Mouse (Mus musculus) adrenal gland, adult (tissue): ENCODE measurements around the gene Krt24.
"Not testable (repeated sequence)": the region's sequence is repeated elsewhere in the genome, so short reads cannot be mapped to it uniquely, and the experiment has no call there.

Experiments
- DNase-seq, 2 experiments: peaks; one replicate each; pipeline ENCODE4 v3.0.0; 2022 to 2023; ENCODE audit warnings: low spot score in 1 of 2; ENCODE audit not compliant: inconsistent age in 2 of 2

Gene Krt24

DNA sequence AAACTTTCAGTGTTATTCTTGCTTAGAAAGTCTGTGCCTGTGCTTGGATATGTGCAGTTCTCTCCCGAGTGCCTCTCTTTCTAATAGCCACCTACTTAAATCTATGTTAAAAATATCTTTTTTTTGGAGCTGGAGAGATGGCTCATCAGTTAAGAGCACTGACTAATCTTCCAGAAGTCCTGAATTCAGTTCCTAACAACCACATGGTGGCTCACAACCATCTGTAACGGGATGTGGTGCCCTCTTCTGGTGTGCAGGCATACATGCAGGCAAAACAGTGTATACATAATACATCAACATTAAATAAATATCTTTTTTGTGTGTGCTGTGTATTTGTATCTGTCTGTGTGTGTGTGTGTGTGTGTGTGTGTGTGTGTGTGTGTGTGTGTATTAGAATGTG, 31.2 kb downstream of the Krt24 start:
- DNase-seq: no peak

DNA sequence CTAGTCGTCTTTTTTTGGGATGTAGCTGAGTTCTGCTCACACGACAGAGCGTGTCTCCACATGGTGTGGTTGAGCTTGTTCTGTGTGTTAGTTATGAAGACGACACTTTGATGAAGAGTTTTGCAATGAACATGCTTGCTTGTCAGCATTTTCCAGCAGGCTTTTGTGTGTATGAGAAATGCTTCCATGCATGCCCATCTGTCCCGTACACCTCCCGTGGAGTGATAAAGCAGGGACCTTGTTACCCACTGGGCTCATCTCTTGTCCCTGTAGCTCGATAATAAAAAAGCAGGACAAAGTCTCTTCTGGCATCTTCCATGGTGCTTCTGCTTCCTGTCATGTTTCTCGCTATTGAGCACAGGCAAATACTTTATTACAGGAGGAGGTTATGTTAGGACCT, 32.4 kb downstream of the Krt24 start:
- DNase-seq: no peak

DNA sequence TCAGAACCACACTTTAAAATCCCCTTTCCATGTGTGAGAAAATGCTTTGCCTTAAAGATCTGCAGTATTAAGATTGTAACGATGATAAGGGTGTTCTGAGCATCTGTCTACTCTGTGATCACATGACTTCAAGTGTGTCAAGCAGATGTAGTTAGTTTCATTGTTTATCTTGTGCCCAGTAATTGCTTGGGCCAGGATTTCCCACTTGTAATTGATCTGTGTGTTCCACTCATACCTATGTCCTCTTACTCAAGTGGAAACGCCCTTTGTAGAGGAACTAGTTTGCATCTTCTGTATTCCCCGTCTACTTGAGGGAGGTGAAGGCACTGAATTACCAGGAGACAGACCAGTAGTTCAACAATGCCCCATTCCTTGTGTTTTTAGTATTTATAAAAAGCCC, 34.4 kb downstream of the Krt24 start:
- no peak for DNase-seq

DNA sequence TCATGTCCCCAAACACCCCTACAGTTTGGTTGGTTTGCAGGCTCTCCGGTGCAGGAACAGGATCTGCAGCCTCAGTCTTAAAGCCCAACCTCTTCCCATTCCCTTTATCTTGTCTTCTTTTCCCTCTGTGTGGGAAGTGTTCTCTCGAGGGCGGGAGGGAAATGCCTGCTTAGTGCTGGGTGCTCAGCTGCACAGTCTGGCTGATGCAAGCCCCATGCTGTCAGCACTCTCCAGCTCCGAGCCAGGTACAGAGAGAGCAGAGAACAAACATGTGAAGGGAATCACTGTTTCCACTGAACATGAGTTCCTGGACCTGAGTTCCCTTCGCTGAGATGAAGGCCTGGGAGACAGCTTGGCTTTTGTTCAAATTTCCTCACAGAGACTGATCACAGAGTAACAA, 34.8 kb downstream of the Krt24 start:
- no peak for DNase-seq

DNA sequence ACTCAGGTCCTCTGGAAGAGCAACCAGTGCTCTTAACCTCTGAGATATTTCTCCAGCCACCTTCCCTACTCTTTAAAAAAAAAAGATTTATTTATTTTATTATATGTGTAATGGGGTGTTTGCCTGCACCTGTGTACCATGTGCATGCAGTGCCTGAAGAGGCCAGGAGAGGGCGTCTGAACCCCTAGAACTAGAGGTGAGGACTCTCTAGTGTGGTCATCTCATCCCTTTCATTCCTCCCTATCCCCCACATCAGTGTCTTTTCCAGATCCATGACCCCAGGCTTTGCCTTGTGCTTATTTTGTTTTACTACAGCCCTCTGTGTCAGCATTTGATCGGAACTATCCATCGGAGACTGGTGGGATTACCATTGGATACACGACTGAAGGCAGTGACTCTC, 35.9 kb downstream of the Krt24 start:
- DNase-seq: peak in 1 of 2 experiments; percentile 61

DNA sequence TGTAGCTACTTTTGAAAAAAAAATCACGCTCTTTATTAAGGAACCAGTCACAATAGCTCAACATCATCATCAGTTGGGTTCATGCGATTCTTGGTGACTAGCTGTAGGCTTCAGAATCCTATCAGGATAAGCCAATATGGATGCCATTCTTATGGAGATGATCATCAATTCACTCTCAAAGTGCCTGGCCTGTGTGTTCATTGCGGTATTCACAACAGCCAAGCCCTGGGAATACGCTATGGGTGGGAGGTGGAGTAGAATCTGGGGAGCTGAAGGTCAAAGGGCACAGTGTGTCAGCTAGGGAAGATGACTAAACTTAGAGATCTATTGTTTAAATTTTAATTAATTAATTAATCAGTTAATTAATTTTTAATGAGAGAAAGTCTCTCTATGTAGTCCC, 37.1 kb downstream of the Krt24 start:
- no peak for DNase-seq

DNA sequence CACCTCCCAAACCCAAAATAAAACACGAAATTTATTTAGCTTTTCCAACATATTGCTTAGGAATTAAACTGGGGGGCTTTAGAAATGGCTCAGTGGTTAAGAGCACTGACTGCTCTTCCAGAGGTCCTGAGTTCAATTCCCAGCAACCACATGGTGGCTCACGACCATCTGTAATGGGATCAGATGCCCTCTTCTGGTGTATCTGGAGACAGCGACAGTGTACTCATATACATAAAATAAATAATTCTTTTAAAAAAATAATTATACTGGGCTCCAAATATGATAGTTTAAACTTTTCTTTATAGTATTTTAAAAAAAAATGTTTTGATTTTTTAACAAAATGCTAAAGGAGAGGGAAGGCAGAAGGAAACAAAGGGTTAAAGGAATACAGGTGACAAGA, 40.5 kb downstream of the Krt24 start:
- not testable (repeated sequence) for DNase-seq

DNA sequence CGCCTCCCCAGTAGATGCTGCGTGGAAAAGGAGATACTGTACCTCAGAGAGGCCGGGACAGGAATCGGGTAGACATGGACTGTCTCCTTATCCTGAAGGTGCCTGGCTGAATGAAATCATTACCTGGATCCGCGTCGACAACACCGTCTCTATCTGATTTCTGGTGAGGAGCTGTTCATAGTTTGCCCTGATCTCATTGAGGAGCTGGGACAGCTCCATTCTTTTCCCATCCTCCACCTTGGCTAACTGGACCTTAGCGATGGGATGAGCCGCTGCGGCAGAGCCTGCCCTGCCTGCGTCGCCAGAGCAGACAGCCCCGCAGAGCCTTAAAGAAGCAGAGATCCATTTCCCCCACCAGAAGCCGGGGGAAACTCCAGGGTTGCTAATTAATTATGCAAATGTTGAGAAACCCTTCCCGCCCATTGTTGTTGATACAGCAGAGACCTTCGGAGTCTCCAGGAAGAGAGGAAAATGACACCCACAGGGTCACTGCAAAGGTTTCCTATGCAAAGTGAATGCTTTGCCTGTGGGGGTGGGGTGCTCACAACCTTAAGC, 41.2 kb downstream of the Krt24 start, which contains the start of gene Krt222:
Gene Krt222, minus strand, starts transcription at position 266 of the 555 bp plus-strand sequence.
- peak in 1 of 2 experiments; percentile 6 for DNase-seq

DNA sequence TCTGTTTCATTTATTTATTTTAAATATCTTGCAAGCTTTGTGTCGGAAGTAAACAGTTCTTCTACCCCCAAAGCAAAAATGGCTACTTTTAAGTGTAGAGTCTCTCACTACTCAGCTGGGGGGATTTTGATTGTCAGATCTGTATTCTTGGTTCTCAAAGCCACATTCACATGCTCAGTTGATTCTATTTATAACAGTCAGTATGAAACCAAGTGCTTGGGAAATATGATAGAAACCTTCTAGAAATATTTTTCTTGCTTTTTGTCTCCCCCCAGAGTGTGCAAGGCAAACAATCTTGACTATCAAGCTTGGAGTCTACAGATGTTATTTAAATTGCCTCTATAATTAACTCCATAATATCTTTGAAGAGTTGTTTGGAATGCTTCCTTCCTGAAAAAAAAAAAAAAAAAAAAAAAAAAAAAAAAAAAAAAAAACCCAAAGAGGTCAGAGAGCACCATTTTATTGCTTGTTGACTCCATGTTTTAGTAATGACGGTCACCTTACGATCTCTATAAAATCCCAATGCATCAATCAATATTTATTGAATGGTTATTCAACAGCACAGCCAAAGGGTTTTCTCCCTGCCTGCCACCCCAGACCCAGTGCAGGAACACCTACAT, 41.8 kb downstream of the Krt24 start:
- DNase-seq: no peak

DNA sequence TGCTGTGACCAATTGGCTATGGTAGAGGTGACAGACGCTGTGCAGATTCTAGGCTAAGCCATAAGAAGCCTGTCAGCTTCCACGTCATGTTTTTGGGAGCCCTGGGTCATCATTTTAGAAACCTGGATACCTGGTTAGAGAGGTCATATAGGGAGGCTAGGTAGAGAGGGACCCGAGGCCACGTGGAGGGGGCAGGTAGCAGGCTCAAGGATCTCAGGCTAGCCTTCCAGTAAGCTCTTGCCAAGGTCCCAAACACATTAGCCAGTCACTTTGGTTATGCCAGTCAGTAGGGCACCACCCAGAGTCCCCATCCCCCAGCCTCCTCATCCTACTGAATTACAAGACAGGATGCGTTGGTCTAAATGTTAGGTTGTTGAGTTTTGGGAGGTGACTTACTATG, 43.0 kb downstream of the Krt24 start:
- DNase-seq: no peak

DNA sequence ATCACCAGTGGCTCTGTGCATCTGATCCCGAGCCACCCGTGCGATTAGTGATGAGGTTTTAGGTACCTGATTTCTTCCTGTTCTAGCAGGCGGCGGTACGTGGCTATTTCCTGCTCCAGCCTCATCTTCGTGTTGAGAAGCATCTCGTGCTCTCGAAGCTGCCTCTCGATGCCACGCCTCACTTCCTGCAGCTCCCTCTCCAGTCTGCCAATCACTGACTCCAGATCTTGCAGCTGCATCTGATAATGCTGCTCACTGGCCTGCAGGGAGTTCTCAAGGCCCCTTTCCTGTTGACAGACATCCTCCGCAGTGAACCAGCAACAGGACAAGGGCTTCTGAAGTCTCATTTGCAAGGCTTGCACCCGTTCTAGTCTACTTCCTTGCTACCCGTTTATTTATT, 46.6 kb downstream of the Krt24 start:
- no peak for DNase-seq

DNA sequence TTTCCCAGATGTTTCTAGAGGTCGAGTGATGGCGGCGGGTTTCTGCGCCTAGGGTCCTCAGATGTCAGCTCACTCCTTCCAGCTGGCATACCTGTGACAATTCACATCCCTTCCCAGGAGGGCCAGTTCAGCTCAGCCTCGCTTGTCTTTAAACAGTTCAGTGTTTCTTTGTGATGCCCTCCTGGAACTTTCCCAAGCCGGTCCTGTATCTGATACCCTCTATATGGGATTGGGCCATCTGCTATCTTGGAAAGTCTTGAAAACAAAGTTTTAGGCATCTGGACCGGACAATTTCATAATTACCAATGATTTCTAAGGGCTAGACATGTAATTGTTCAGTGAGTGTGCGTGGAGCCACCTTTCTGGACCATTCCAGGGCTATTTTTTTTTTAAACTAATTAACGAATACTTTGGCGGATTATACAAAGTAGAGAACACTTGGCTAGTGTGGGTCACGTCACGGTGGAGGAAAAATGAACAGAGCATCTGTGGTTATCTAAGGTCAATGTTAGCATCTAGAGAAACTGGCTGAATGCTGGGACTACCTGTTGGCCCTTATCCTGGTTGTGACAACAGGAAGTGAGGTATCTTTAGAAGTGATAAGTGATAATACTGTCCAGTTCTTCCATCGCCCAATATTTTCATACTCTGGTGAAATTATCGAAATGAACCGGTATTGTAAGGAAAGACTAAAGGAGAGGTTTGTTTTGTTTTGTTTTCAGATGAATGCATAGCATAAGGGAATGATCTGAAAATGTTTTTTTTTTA, 53.8 kb downstream of the Krt24 start:
- no peak for DNase-seq

DNA sequence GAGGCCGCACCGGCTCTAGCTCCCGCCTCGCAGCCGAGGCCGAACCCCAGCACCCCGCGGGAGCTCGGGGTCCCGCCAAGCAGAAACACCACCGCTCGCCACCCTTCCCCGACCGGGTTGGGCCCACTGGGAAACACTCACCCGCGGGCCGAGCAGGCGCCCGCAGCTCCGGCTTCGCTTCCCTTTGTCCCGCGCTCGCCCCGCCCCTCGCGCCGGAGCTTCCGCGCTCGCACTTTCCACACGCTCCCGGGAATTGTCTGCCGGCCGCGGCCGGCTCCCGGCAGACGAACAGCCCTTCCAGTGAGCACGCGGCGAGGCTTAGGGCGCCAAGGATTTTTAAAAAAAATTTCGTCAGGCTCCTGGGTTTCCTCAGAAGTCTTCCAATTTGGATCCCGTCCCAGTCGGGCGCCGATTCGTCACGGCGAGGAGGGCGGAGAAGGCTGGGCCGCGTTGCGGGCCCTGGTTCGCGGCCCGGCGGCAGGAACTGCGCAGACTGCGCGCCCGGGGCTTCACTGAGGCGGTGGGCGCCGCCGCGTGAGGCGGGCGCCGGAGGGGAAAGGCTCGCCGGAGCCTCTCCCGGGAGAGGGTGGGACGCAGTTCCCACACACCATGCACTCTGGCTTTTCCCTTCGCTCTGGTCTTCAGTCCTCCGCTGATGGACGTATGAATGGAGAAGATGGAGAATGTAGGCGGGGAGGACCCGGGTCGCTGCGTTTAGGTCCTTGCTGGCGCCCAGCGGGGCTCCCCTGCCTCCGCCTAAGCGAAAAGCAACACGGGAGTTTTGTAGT, 54.6 kb downstream of the Krt24 start, which contains the start of gene Smarce1:
Gene Smarce1, minus strand, starts transcription at position 757 of the 788 bp plus-strand sequence.
- DNase-seq: peak; percentile 81 to 95
